Mouse (Mus musculus) CH12F3 (cell line): Measurements from ENCODE around the gene Tcp10b.
"Not testable (repeated sequence)": the region's sequence is repeated elsewhere in the genome, so short reads cannot be mapped to it uniquely, and the experiment has no call there.

Experiments
- in situ Hi-C: fragments of 300-500 bp; cut with MboI; formaldehyde crosslinking; loops from 2 replicates; pipeline ENCODE4 v1.14.3; 2020; ENCODE audit warnings: low sequenced_read_pairs

Gene Tcp10b

GRCm38 (mm10) chr17:13060804-13061203 lies at the start of gene Tcp10b:
Gene Tcp10b (plus strand): TSS chr17:13061104.
- in situ Hi-C loops: not testable (repeated sequence)

GRCm38 (mm10) chr17:13013316-13013715 lies 47.6 kb upstream of the Tcp10b start:
- in situ Hi-C loops: no loop called here

GRCm38 (mm10) chr17:13036627-13037192 lies 24.2 kb upstream of the Tcp10b start:
- in situ Hi-C loops: not testable (repeated sequence)

- in situ Hi-C loops: not testable (repeated sequence)
These were observed 16.8 kb upstream of the Tcp10b start for GRCm38 (mm10) chr17:13043846-13044673.

GRCm38 (mm10) chr17:13052124-13052813 lies 8.6 kb upstream of the Tcp10b start, which contains the start of gene Gpr31b:
Gene Gpr31b (minus strand): TSS chr17:13052296.
- in situ Hi-C loops: not testable (repeated sequence)

- in situ Hi-C loops: not testable (repeated sequence)
These were observed 2.0 kb downstream of the Tcp10b start for GRCm38 (mm10) chr17:13062882-13063281.

GRCm38 (mm10) chr17:13067864-13068385 lies 7.0 kb downstream of the Tcp10b start:
- in situ Hi-C loops: not testable (repeated sequence)

GRCm38 (mm10) chr17:13069227-13069626 lies 8.3 kb downstream of the Tcp10b start:
- in situ Hi-C loops: not testable (repeated sequence)

- in situ Hi-C loops: not testable (repeated sequence)
These were observed 30.6 kb downstream of the Tcp10b start for GRCm38 (mm10) chr17:13091510-13091909.

- in situ Hi-C loops: not testable (repeated sequence)
These were observed 31.3 kb downstream of the Tcp10b start for GRCm38 (mm10) chr17:13092100-13092764.

GRCm38 (mm10) chr17:13092960-13093359 lies 32.1 kb downstream of the Tcp10b start:
- in situ Hi-C loops: not testable (repeated sequence)

GRCm38 (mm10) chr17:13106563-13106962 lies 45.7 kb downstream of the Tcp10b start:
- in situ Hi-C loops: not testable (repeated sequence)

GRCm38 (mm10) chr17:13112504-13113291 lies 51.8 kb downstream of the Tcp10b start:
- in situ Hi-C loops: not testable (repeated sequence)

GRCm38 (mm10) chr17:13123308-13124038 lies 62.6 kb downstream of the Tcp10b start:
- in situ Hi-C loops: not testable (repeated sequence)

- in situ Hi-C loops: not testable (repeated sequence)
These were observed 63.3 kb downstream of the Tcp10b start for GRCm38 (mm10) chr17:13124241-13124640.

GRCm38 (mm10) chr17:13129324-13129723 lies 68.4 kb downstream of the Tcp10b start:
- in situ Hi-C loops: not testable (repeated sequence)

GRCm38 (mm10) chr17:13129737-13130465 lies 69.0 kb downstream of the Tcp10b start:
- in situ Hi-C loops: not testable (repeated sequence)

- in situ Hi-C loops: not testable (repeated sequence)
These were observed 70.8 kb downstream of the Tcp10b start, which contains the start of gene Unc93a for GRCm38 (mm10) chr17:13131710-13132109. Gene Unc93a (minus strand): TSS chr17:13131810.
